Mouse (Mus musculus) large intestine, adult 2 months (tissue): ENCODE data around the gene 1600014C23Rik. TPM values are rescaled to one million over a fixed set of nuclear protein-coding genes. Genes with fewer than 3 reads are reported as not detected.

Experiments
- DNase-seq: peaks from one replicate; pipeline ENCODE4 v3.0.0-alpha.2; 2012; ENCODE audit warnings: low read depth, low spot score
- WGBS: fragments of 180-500 bp; shearing (Covaris S2); methylation state at CpG from one replicate; pipeline ENCODE4 v1.1.7; 2018; 5-methylcytosine and 5-hydroxymethylcytosine counted together
- polyA plus RNA-seq: library from polyadenylated mRNA; depleted of rRNA; stranded (reverse); fragments of >200 nt; gene quantifications from 2 replicates; pipeline ENCODE4 v1.2.3, GENCODE M21; 2012

1600014C23Rik gene
- polyA plus RNA-seq, 1 experiment: not detected

- WGBS: 81% methylated on average over 13 of the region's 13 CpGs
- no peak for DNase-seq
These were observed 20.7 kb upstream of the 1600014C23Rik start for GRCm38 (mm10) chr17:45754186-45754862.

- WGBS: 26% methylated on average over 11 of the region's 11 CpGs
These were observed 19.0 kb upstream of the 1600014C23Rik start for GRCm38 (mm10) chr17:45752678-45753077.

GRCm38 (mm10) chr17:45752053-45752452, 18.4 kb upstream of the 1600014C23Rik start:
- 49% methylated on average over 8 of the region's 8 CpGs for WGBS

More at GRCm38 (mm10) chr17:45752678-45753077, 19.0 kb upstream of the 1600014C23Rik start:
- DNase-seq: no peak

GRCm38 (mm10) chr17:45751359-45751758, 17.7 kb upstream of the 1600014C23Rik start:
- no peak for DNase-seq
- 92% methylated on average over 1 of the region's 1 CpGs for WGBS

More at GRCm38 (mm10) chr17:45752053-45752452, 18.4 kb upstream of the 1600014C23Rik start:
- DNase-seq: no peak

- no peak for DNase-seq
- WGBS: 64% methylated on average over 6 of the region's 6 CpGs
These were observed 15.5 kb upstream of the 1600014C23Rik start for GRCm38 (mm10) chr17:45749100-45749499.

- DNase-seq: no peak
- WGBS: 76% methylated on average over 16 of the region's 16 CpGs
These were observed 14.5 kb upstream of the 1600014C23Rik start for GRCm38 (mm10) chr17:45747858-45748785.

- WGBS: 86% methylated on average over 4 of the region's 4 CpGs
- DNase-seq: no peak
These were observed 13.6 kb upstream of the 1600014C23Rik start for GRCm38 (mm10) chr17:45747293-45747692.

GRCm38 (mm10) chr17:45746755-45747154, 13.1 kb upstream of the 1600014C23Rik start:
- DNase-seq: no peak
- 41% methylated on average over 12 of the region's 12 CpGs for WGBS

- no peak for DNase-seq
- WGBS: 89% methylated on average over 2 of the region's 2 CpGs
These were observed 12.0 kb upstream of the 1600014C23Rik start for GRCm38 (mm10) chr17:45745629-45746028.

GRCm38 (mm10) chr17:45742371-45743147, 8.9 kb upstream of the 1600014C23Rik start:
- no peak for DNase-seq
- WGBS: 51% methylated on average over 13 of the region's 13 CpGs

- WGBS: 6% methylated on average over 10 of the region's 10 CpGs
- DNase-seq: no peak
These were observed 3.5 kb upstream of the 1600014C23Rik start for GRCm38 (mm10) chr17:45737078-45737601.

- under 1% methylated on average over 68 of the region's 72 CpGs for WGBS
- DNase-seq: no peak
These were observed 2.9 kb upstream of the 1600014C23Rik start for GRCm38 (mm10) chr17:45736311-45737077.

- 7% methylated on average over 10 of the region's 10 CpGs for WGBS
- DNase-seq: no peak
These were observed 2.0 kb upstream of the 1600014C23Rik start for GRCm38 (mm10) chr17:45735382-45736310.

- WGBS: 37% methylated on average over 4 of the region's 4 CpGs
- DNase-seq: no peak
These were observed 1.2 kb upstream of the 1600014C23Rik start for GRCm38 (mm10) chr17:45734881-45735280.

GRCm38 (mm10) chr17:45734333-45734732, 689 bp upstream of the 1600014C23Rik start:
- DNase-seq: no peak
- 72% methylated on average over 3 of the region's 3 CpGs for WGBS

GRCm38 (mm10) chr17:45733038-45733734, 458 bp downstream of the 1600014C23Rik start:
- WGBS: 84% methylated on average over 19 of the region's 19 CpGs
- DNase-seq: no peak

- DNase-seq: no peak
- WGBS: 30% methylated on average over 9 of the region's 9 CpGs
These were observed 2.3 kb downstream of the 1600014C23Rik start for GRCm38 (mm10) chr17:45731172-45731864.
